In genomic region chr1:37490691-37491212, GRCm38 (mm10) we compare ENCODE assay signal across 21 mouse cellular contexts. TPM values are rescaled to one million over a fixed set of nuclear protein-coding genes. Genes with fewer than 3 reads are reported as not detected.
DNase-seq lines count a peak whose midpoint lies in the region; ATAC-seq and TF ChIP-seq lines count a peak whose summit lies in the region.
"Had no signal": no experiment of that assay in that cellular context is flagged by ENCODE, and none has a peak within 500 bp of the region (broad histone marks: within the 10 kb centered on the region; RNA-seq: fewer than 3 reads in every experiment).

No protein-coding gene starts in this region.

- 0 out of 2 replicates have a peak overlapping the region, but pooled peaks have one; percentile 15 for H3K27ac ChIP-seq in intestine, postnatal 0 days (ENCODE audit: low read depth, low read length)
- no peak overlapping the region for H3K27ac ChIP-seq in intestine, embryonic 15.5 days
- H3K27ac ChIP-seq in thymus, adult 2 months (ENCODE audit: control insufficient read depth, insufficient read depth, low read length): peak overlapping the region; percentile 4; the same call in 1 of the 2 replicates
- H3K27ac ChIP-seq in cortical plate, adult 2 months (ENCODE audit: insufficient read depth, low read length): peak overlapping the region; percentile 53; the same call in 1 of the 2 replicates
- H3K27ac ChIP-seq: embryonic facial prominence, embryonic 12.5 days; forebrain, embryonic 12.5 days; heart, adult 2 months; heart, embryonic 15.5 days; hindbrain, embryonic 13.5 days; hindbrain, postnatal 0 days had no signal

- ATAC-seq in intestine, postnatal 0 days: no peak
- no peak for ATAC-seq in intestine, embryonic 15.5 days
- ATAC-seq: forebrain, embryonic 16.5 days; hindbrain, postnatal 0 days had no signal

- no peak for TF ChIP-seq POLR2A in thymus, adult 2 months (IDR thresholded peaks at IDR 0.05; ENCODE audit: control insufficient read depth, extremely low read depth, insufficient read depth, low read length, poor library complexity)
- TF ChIP-seq POLR2A in cortical plate, adult 2 months (IDR thresholded peaks at IDR 0.05; ENCODE audit: extremely low read depth, insufficient read depth, low read length): no peak

- no peak overlapping the region for H3K9ac ChIP-seq in intestine, postnatal 0 days (ENCODE audit: low read depth, low read length)
- no peak overlapping the region for H3K9ac ChIP-seq in intestine, embryonic 15.5 days
- H3K9ac ChIP-seq: embryonic facial prominence, embryonic 12.5 days; forebrain, embryonic 12.5 days; heart, embryonic 15.5 days; hindbrain, embryonic 13.5 days had no signal

- WGBS in intestine, postnatal 0 days: 78% methylated on average over 5 of the region's 5 CpGs
- 92% methylated on average over 5 of the region's 5 CpGs for WGBS in intestine, embryonic 15.5 days
- 45% methylated on average over 5 of the region's 5 CpGs for WGBS in thymus, adult 2 months

- no peak overlapping the region for H3K4me3 ChIP-seq in intestine, postnatal 0 days (ENCODE audit: low read depth, low read length)
- H3K4me3 ChIP-seq in intestine, embryonic 15.5 days (replicated peaks): no peak overlapping the region
- no peak overlapping the region for H3K4me3 ChIP-seq in thymus, adult 2 months (ENCODE audit: control insufficient read depth, insufficient read depth, low read length)
- H3K4me3 ChIP-seq in cortical plate, adult 2 months (ENCODE audit: insufficient read depth, low read length): no peak overlapping the region
- H3K4me3 ChIP-seq: embryonic facial prominence, embryonic 12.5 days; forebrain, embryonic 12.5 days; heart, adult 2 months; heart, embryonic 15.5 days; hindbrain, embryonic 13.5 days had no signal

- no peak overlapping the region for H3K4me2 ChIP-seq in intestine, postnatal 0 days (replicated peaks; ENCODE audit: low read depth)
- no peak overlapping the region for H3K4me2 ChIP-seq in intestine, embryonic 15.5 days (replicated peaks)
- H3K4me2 ChIP-seq: embryonic facial prominence, embryonic 12.5 days; forebrain, embryonic 12.5 days; heart, embryonic 11.5 days; heart, embryonic 15.5 days; hindbrain, embryonic 13.5 days had no signal

- H3K36me3 ChIP-seq in intestine, postnatal 0 days (ENCODE audit: control insufficient read depth, insufficient read depth): peaks cover 42% of the 10 kb centered on the region
- peaks cover 5% of the 10 kb centered on the region; the same call in 1 of the 2 replicates for H3K36me3 ChIP-seq in intestine, embryonic 15.5 days
- H3K36me3 ChIP-seq in thymus, adult 2 months (ENCODE audit: control insufficient read depth, insufficient read depth, low read length): peaks cover 6% of the 10 kb centered on the region; the same call in 1 of the 2 replicates
- H3K36me3 ChIP-seq: forebrain, embryonic 12.5 days; heart, embryonic 15.5 days had no signal

- no peaks in the 10 kb centered on the region for H3K4me1 ChIP-seq in intestine, postnatal 0 days (replicated peaks; ENCODE audit: control insufficient read depth, insufficient read depth, low read length)
- no peaks in the 10 kb centered on the region for H3K4me1 ChIP-seq in intestine, embryonic 15.5 days (replicated peaks)
- peaks cover 26% of the 10 kb centered on the region for H3K4me1 ChIP-seq in thymus, adult 2 months (replicated peaks; ENCODE audit: control insufficient read depth, insufficient read depth, low read length)
- H3K4me1 ChIP-seq in cortical plate, adult 2 months (ENCODE audit: control insufficient read depth, insufficient read depth, low read length): no peaks in the 10 kb centered on the region
- H3K4me1 ChIP-seq: embryonic facial prominence, embryonic 12.5 days; forebrain, embryonic 12.5 days; heart, embryonic 15.5 days; hindbrain, embryonic 13.5 days had no signal

- H3K9me3 ChIP-seq in intestine, postnatal 0 days (ENCODE audit: control insufficient read depth): no peaks in the 10 kb centered on the region
- no peaks in the 10 kb centered on the region for H3K9me3 ChIP-seq in intestine, embryonic 15.5 days
- H3K9me3 ChIP-seq: embryonic facial prominence, embryonic 12.5 days; forebrain, embryonic 12.5 days; heart, embryonic 15.5 days; hindbrain, embryonic 13.5 days had no signal

- no peaks in the 10 kb centered on the region for H3K27me3 ChIP-seq in intestine, postnatal 0 days (replicated peaks; ENCODE audit: control insufficient read depth, insufficient read depth, low read length)
- no peaks in the 10 kb centered on the region for H3K27me3 ChIP-seq in intestine, embryonic 15.5 days (replicated peaks)
- H3K27me3 ChIP-seq in thymus, adult 2 months (ENCODE audit: control insufficient read depth, insufficient read depth, low read length): no peaks in the 10 kb centered on the region
- H3K27me3 ChIP-seq: embryonic facial prominence, embryonic 12.5 days; forebrain, embryonic 12.5 days; heart, embryonic 15.5 days had no signal

- DNase-seq in thymus, adult 2 months: no peak
- no peak for DNase-seq in thymus, postnatal 25 days
- no peak for DNase-seq in frontal cortex, postnatal 14 days (ENCODE audit: low spot score in 2 of 2)
- DNase-seq in kidney, adult 8-10 months: no peak
- DNase-seq: adrenal gland, adult 2 months; adrenal gland, postnatal 25 days; cerebellum, adult 2 months; cerebellum, postnatal 10 days; gastrocnemius, postnatal 14 days; heart, adult 2 months; heart, postnatal 14 days had no signal

- no peak for TF ChIP-seq CTCF in intestine, postnatal 0 days (IDR thresholded peaks at IDR 0.05; ENCODE audit: low read depth)
- no peak for TF ChIP-seq CTCF in thymus, adult 2 months (IDR thresholded peaks at IDR 0.05; ENCODE audit: borderline replicate concordance, control insufficient read depth, extremely low read depth, insufficient read depth, low read length, poor library complexity)
- TF ChIP-seq CTCF in cortical plate, adult 2 months (IDR thresholded peaks at IDR 0.05; ENCODE audit: extremely low read depth, insufficient read depth, low read length): no peak

RNA-seq across cellular contexts. Expression of gene Mgat4a, which starts 50.1 kb away (rescaled TPM):
- polyA plus RNA-seq in intestine, postnatal 0 days (2015; fragmentation: Nextera tagmentation; extraction: Ambion mirVana): 59.1 and 64.0 TPM in 2 replicates
- polyA plus RNA-seq in intestine, embryonic 15.5 days (2015; fragmentation: Nextera tagmentation; extraction: Ambion mirVana): 44.5 and 46.3 TPM in 2 replicates
- 20.3 and 20.6 TPM in 2 replicates for polyA plus RNA-seq in thymus, adult 2 months (2012; rRNA removed)
- 16.6 and 17.0 TPM in 2 replicates for polyA plus RNA-seq in cortical plate, adult 2 months (2012; rRNA removed)
